Mouse (Mus musculus) limb, embryonic 14.5 days (tissue): ENCODE measurements around the gene Rab44. TPM values are rescaled to one million over a fixed set of nuclear protein-coding genes. Genes with fewer than 3 reads are reported as not detected.

Experiments
- ATAC-seq: fragments of 200-750 bp; cut with Nextera tagmentation; 2 replicates; pipeline ENCODE4 v1.8.0; 2017; ENCODE audit warnings: low read depth, moderate number of reproducible peaks, moderate TSS enrichment; ENCODE audit not compliant: low FRiP score
- DNase-seq: peaks from one replicate; pipeline ENCODE4 v3.0.0-alpha.2; 2015; ENCODE audit warnings: low spot score
- H3K27ac ChIP-seq: fragments of 300-500 bp; sonication (generic); replicated peaks from 2 replicates; pipeline ENCODE4 v1.5.1; 2014; ENCODE audit warnings: low read depth, mild to moderate bottlenecking, low read length, moderate library complexity, mixed read lengths
- H3K27me3 ChIP-seq: fragments of 300-500 bp; sonication (generic); 2 replicates; pipeline ENCODE4 v1.6.1; 2014; ENCODE audit warnings: low read length, mixed read lengths; ENCODE audit not compliant: control insufficient read depth, insufficient read depth
- H3K36me3 ChIP-seq: fragments of 300-500 bp; sonication (generic); 2 replicates; pipeline ENCODE4 v1.6.1; 2014; ENCODE audit warnings: mild to moderate bottlenecking, low read length, moderate library complexity, mixed read lengths; ENCODE audit not compliant: control insufficient read depth, insufficient read depth
- H3K4me1 ChIP-seq: fragments of 300-500 bp; sonication (generic); 2 replicates; pipeline ENCODE4 v1.6.1; 2014; ENCODE audit warnings: antibody characterized with exemption, low read length, mixed read lengths; ENCODE audit not compliant: control insufficient read depth, insufficient read depth
- H3K4me2 ChIP-seq: fragments of 300-500 bp; sonication (generic); replicated peaks from 2 replicates; pipeline ENCODE4 v1.6.1; 2014; ENCODE audit warnings: low read depth, mild to moderate bottlenecking, low read length, moderate library complexity; ENCODE audit not compliant: severe bottlenecking
- H3K4me3 ChIP-seq: fragments of 300-500 bp; sonication (generic); replicated peaks from 2 replicates; pipeline ENCODE4 v1.5.1; 2014; ENCODE audit warnings: low read length
- H3K9ac ChIP-seq: fragments of 300-500 bp; sonication (generic); 2 replicates; pipeline ENCODE4 v1.6.1; 2014; ENCODE audit warnings: mild to moderate bottlenecking, low read depth, low read length, moderate library complexity; ENCODE audit not compliant: severe bottlenecking
- H3K9me3 ChIP-seq: fragments of 300-500 bp; sonication (generic); 2 replicates; pipeline ENCODE4 v1.6.1; 2016; ENCODE audit warnings: low read length; ENCODE audit not compliant: control insufficient read depth
- POLR2A ChIP-seq: fragments of 200-500 bp; IDR thresholded peaks from 2 replicates; pipeline ENCODE4 v1.8.0; 2012; ENCODE audit warnings: inconsistent platforms, mild to moderate bottlenecking, moderate library complexity, borderline replicate concordance; ENCODE audit not compliant: insufficient read depth, insufficient read length; ENCODE audit errors: extremely low read depth
- WGBS: fragments of 180-500 bp; shearing (Covaris S2); extraction: QIAGEN DNeasy Blood & Tissue Kit; methylation state at CpG from one replicate; pipeline ENCODE4 v1.1.7; 2014; 5-methylcytosine and 5-hydroxymethylcytosine counted together
- polyA plus RNA-seq, 2 experiments: library from polyadenylated mRNA; depleted of rRNA in 1 of 2; stranded (reverse) in 1 of 2; unstranded in 1 of 2; fragments of >200 nt; fragmentation: Nextera tagmentation in 1 of 2; extraction: Ambion mirVana in 1 of 2; gene quantifications; 2 replicates each; pipeline versions ENCODE4 v1.2.1 to v1.2.3; 2012 to 2014

Rab44 gene
- polyA plus RNA-seq, 2 experiments, result 1.5 to 2.8 TPM

GRCm38 (mm10) chr17:29186989-29187859 lies 73.3 kb downstream of the Rab44 start:
- peaks cover 18% of the 10 kb centered on the region for H3K4me1 ChIP-seq
- H3K4me2 ChIP-seq, result no peak overlapping the region
- H3K27me3 ChIP-seq, result no peaks in the 10 kb centered on the region
- no peak for TF ChIP-seq POLR2A
- no peaks in the 10 kb centered on the region for H3K9me3 ChIP-seq
- no peak overlapping the region for H3K9ac ChIP-seq
- 25% methylated on average over 10 of the region's 10 CpGs for WGBS
- H3K4me3 ChIP-seq, result no peak overlapping the region
- ATAC-seq (no peak), DNase-seq (no peak)
- no peaks in the 10 kb centered on the region for H3K36me3 ChIP-seq
- H3K27ac ChIP-seq, result no peak overlapping the region

- no peak overlapping the region for H3K4me2 ChIP-seq
- 7% methylated on average over 11 of the region's 12 CpGs for WGBS
- ATAC-seq, result peak; percentile 61
- H3K9me3 ChIP-seq, result no peaks in the 10 kb centered on the region
- no peak overlapping the region for H3K4me3 ChIP-seq
- no peaks in the 10 kb centered on the region for H3K27me3 ChIP-seq
- H3K9ac ChIP-seq, result no peak overlapping the region
- TF ChIP-seq POLR2A, result no peak
- H3K4me1 ChIP-seq, result peaks cover 18% of the 10 kb centered on the region
- DNase-seq, result no peak
- H3K36me3 ChIP-seq, result no peaks in the 10 kb centered on the region
- H3K27ac ChIP-seq, result no peak overlapping the region
These were observed 75.0 kb downstream of the Rab44 start for GRCm38 (mm10) chr17:29188989-29189388.

GRCm38 (mm10) chr17:29195579-29195978 lies 81.6 kb downstream of the Rab44 start:
- no peaks in the 10 kb centered on the region for H3K36me3 ChIP-seq
- ATAC-seq (no peak), DNase-seq (no peak)
- no peak overlapping the region for H3K4me3 ChIP-seq
- no peak overlapping the region for H3K4me2 ChIP-seq
- H3K27me3 ChIP-seq, result no peaks in the 10 kb centered on the region
- no peak for TF ChIP-seq POLR2A
- no peak overlapping the region for H3K9ac ChIP-seq
- H3K4me1 ChIP-seq, result peaks cover 9% of the 10 kb centered on the region
- H3K27ac ChIP-seq, result no peak overlapping the region
- 33% methylated on average over 4 of the region's 4 CpGs for WGBS
- no peaks in the 10 kb centered on the region for H3K9me3 ChIP-seq

Other genes starting within 250 kb of the Rab44 start
- gene 4930539E08Rik, start 198.8 kb upstream of the Rab44 start, polyA plus RNA-seq (2012; rRNA removed), result 0.35 and 0.37 TPM in 2 replicates
- gene 4930539E08Rik, start 198.8 kb upstream of the Rab44 start, polyA plus RNA-seq (2014; fragmentation: Nextera tagmentation; extraction: Ambion mirVana), result 0.07 and 0.18 TPM in 2 replicates
- gene Pxt1, start 170.3 kb upstream of the Rab44 start, polyA plus RNA-seq (2012; rRNA removed), result 0.13 and 0.20 TPM in 2 replicates
- gene Pxt1, start 170.3 kb upstream of the Rab44 start, polyA plus RNA-seq (2014; fragmentation: Nextera tagmentation; extraction: Ambion mirVana), result not detected in 2 replicates
- gene Kctd20, start 162.2 kb upstream of the Rab44 start, polyA plus RNA-seq (2012; rRNA removed), result 66.6 and 70.1 TPM in 2 replicates
- 82.9 and 96.3 TPM in 2 replicates for gene Kctd20, start 162.2 kb upstream of the Rab44 start, polyA plus RNA-seq (2014; fragmentation: Nextera tagmentation; extraction: Ambion mirVana)
- 115 TPM in 2 replicates for gene Stk38, start 106.2 kb upstream of the Rab44 start, polyA plus RNA-seq (2012; rRNA removed)
- 86.6 and 99.3 TPM in 2 replicates for gene Stk38, start 106.2 kb upstream of the Rab44 start, polyA plus RNA-seq (2014; fragmentation: Nextera tagmentation; extraction: Ambion mirVana)
- 385 and 390 TPM in 2 replicates for gene Srsf3, start 81.5 kb upstream of the Rab44 start, polyA plus RNA-seq (2012; rRNA removed)
- 561 and 596 TPM in 2 replicates for gene Srsf3, start 81.5 kb upstream of the Rab44 start, polyA plus RNA-seq (2014; fragmentation: Nextera tagmentation; extraction: Ambion mirVana)
- gene Cdkn1a, start 23.2 kb upstream of the Rab44 start, polyA plus RNA-seq (2012; rRNA removed), result 61.6 and 63.6 TPM in 2 replicates
- gene Cdkn1a, start 23.2 kb upstream of the Rab44 start, polyA plus RNA-seq (2014; fragmentation: Nextera tagmentation; extraction: Ambion mirVana), result 114 and 164 TPM in 2 replicates
- gene Cpne5, start 124.0 kb downstream of the Rab44 start, polyA plus RNA-seq (2012; rRNA removed), result 14.7 and 17.9 TPM in 2 replicates
- gene Cpne5, start 124.0 kb downstream of the Rab44 start, polyA plus RNA-seq (2014; fragmentation: Nextera tagmentation; extraction: Ambion mirVana), result 13.3 and 14.7 TPM in 2 replicates
- 76.5 and 78.5 TPM in 2 replicates for gene Ppil1, start 150.0 kb downstream of the Rab44 start, polyA plus RNA-seq (2012; rRNA removed)
- gene Ppil1, start 150.0 kb downstream of the Rab44 start, polyA plus RNA-seq (2014; fragmentation: Nextera tagmentation; extraction: Ambion mirVana), result 130 and 132 TPM in 2 replicates
- 58.7 and 64.6 TPM in 2 replicates for gene BC004004, start 154.6 kb downstream of the Rab44 start, polyA plus RNA-seq (2012; rRNA removed)
- 85.3 and 87.6 TPM in 2 replicates for gene BC004004, start 154.6 kb downstream of the Rab44 start, polyA plus RNA-seq (2014; fragmentation: Nextera tagmentation; extraction: Ambion mirVana)
- gene Pi16, start 203.5 kb downstream of the Rab44 start, polyA plus RNA-seq (2012; rRNA removed), result 2.0 and 2.6 TPM in 2 replicates
- gene Pi16, start 203.5 kb downstream of the Rab44 start, polyA plus RNA-seq (2014; fragmentation: Nextera tagmentation; extraction: Ambion mirVana), result 1.4 and 2.2 TPM in 2 replicates
- 469 and 541 TPM in 2 replicates for gene Mtch1, start 233.8 kb downstream of the Rab44 start, polyA plus RNA-seq (2012; rRNA removed)
- 420 and 443 TPM in 2 replicates for gene Mtch1, start 233.8 kb downstream of the Rab44 start, polyA plus RNA-seq (2014; fragmentation: Nextera tagmentation; extraction: Ambion mirVana)
- gene Fgd2, start 246.8 kb downstream of the Rab44 start, polyA plus RNA-seq (2012; rRNA removed), result 9.4 and 10.8 TPM in 2 replicates
- gene Fgd2, start 246.8 kb downstream of the Rab44 start, polyA plus RNA-seq (2014; fragmentation: Nextera tagmentation; extraction: Ambion mirVana), result 6.2 and 8.4 TPM in 2 replicates